Mouse (Mus musculus): ENCODE data around the gene Rhof. TPM values are rescaled to one million over a fixed set of nuclear protein-coding genes. Genes with fewer than 3 reads are reported as not detected.

Rhof gene
- polyA plus RNA-seq, 1 experiment = 9.3 TPM

DNA sequence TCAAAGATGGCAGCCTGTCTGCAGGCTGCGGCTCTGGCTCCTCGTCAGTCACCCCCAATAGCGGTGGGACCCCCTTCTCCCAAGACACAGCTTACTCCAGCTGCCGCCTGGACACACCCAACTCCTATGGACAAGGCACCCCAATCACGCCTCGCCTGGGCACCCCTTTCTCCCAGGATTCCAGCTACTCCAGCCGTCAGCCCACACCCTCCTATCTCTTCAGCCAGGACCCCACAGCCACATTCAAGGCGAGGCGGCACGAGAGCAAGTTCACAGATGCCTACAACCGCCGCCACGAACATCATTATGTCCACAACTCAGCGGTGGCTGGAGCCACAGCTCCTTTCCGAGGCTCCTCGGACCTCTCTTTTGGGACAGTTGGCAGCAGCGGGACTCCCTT, 15.1 kb upstream of the Rhof start:
- no peak for TF ChIP-seq CTCF (IDR thresholded peaks at IDR 0.05; ENCODE audit: borderline replicate concordance, extremely low read depth, insufficient read depth, insufficient read length)
- TF ChIP-seq POLR2A (IDR thresholded peaks at IDR 0.05; ENCODE audit: borderline replicate concordance, extremely low read depth, insufficient read depth, insufficient read length, poor library complexity, severe bottlenecking) = no peak

DNA sequence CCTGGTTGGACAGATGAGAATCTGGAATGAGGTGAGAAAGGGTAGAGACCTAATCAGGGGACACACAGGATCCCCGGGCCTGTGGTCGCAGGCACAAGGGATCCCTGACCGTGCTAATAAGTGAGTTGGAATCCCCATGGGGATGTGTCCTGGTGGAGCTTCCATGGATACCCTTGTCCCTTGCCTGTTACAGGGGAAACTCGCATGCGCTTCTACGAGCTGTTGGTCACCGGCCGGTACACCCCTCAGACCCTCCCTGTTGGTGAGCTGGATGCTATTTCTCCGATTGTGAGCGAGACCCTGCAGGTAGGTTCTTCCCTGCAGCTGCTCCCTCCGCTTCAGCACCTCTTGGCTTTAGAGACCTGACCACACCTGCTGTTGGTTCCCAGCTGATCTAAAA, 13.9 kb upstream of the Rhof start:
- TF ChIP-seq POLR2A (IDR thresholded peaks at IDR 0.05; ENCODE audit: borderline replicate concordance, extremely low read depth, insufficient read depth, insufficient read length, poor library complexity, severe bottlenecking) (no peak), CTCF (IDR thresholded peaks at IDR 0.05; ENCODE audit: borderline replicate concordance, extremely low read depth, insufficient read depth, insufficient read length) (no peak)

More for the DNA sequence above, 15.1 kb upstream of the Rhof start:
- DNase-seq (ENCODE audit: low read depth) = no peak

DNA sequence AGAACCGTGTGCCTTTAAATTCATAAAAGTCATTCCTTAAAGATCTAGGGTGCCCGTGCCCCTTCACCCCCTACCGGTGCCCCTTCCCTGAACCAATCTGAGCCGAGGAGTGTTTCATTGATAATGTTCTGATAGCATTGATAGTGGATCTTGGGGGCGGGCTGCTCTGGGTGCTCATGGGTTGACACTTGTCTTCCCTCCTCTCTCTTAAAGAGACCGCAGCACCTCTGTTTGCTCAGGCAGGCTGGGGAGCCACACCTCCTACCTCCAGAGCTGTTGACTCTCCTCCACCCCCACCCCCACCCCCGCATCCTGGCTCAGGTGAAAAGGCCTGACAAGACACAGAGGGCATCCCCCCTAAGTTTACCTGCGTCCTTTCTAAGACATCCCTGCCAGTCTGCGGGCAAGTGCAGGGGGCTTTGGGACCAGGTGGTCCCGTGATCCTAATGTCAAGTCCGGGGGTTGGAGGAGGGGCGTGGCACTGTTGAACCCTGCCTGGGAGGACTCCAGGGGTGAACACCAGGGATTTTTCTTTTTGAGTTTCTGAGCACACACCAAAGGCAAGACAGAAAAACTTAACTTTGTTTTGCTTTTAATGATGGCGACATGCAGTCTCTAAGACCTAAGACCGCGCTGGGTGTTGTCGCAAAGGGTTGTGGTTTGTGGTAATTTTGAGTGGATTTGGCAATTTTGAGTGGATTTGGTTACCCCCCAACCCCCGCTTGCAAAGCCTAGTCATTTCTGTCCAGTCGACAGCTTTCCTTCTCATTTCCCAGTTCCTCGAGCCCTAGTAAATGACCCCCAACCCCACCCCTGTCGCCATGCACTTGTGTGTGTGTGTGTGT, 12.5 kb upstream of the Rhof start:
- peak; percentile 23 for DNase-seq (ENCODE audit: low read depth)
- TF ChIP-seq POLR2A (IDR thresholded peaks at IDR 0.05; ENCODE audit: borderline replicate concordance, extremely low read depth, insufficient read depth, insufficient read length, poor library complexity, severe bottlenecking) (no peak), CTCF (IDR thresholded peaks at IDR 0.05; ENCODE audit: borderline replicate concordance, extremely low read depth, insufficient read depth, insufficient read length) (no peak)

More for the DNA sequence above, 13.9 kb upstream of the Rhof start:
- DNase-seq (ENCODE audit: low read depth) = no peak

DNA sequence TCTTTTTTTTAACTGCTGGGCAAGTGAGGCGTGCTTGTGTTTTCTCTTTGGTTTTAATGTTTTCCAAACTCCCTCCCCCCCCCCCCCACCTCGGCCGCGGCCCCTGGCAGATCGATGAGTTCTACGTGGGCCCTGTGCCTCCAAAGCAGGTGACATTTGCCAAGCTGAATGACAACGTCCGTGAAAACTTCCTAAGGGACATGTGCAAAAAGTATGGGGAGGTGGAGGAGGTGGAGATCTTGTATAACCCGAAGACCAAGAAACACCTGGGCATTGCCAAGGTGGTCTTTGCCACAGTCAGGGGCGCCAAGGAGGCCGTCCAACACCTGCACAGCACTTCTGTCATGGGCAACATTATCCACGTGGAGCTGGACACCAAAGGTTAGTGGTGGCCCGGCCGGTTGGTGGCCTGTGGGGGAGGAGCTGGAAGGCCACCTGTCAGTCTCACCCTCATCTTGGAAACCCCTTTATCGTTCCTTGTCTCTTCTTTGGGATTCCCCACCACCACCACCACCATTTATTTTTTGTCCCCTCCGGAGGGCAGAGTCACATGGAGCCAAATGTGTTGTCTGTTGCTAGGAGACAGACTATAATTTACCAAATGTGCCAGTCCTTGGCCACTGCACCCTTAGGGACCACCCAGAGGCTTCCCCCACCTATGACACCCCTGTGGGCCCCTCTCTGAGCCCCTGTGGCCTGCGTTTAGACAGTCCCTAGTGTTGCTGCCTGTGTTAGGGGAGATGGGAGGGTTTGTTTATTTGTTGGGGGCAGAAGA, 11.7 kb upstream of the Rhof start:
- TF ChIP-seq CTCF (IDR thresholded peaks at IDR 0.05; ENCODE audit: borderline replicate concordance, extremely low read depth, insufficient read depth, insufficient read length) (no peak), POLR2A (IDR thresholded peaks at IDR 0.05; ENCODE audit: borderline replicate concordance, extremely low read depth, insufficient read depth, insufficient read length, poor library complexity, severe bottlenecking) (no peak)
- DNase-seq (ENCODE audit: low read depth) = peak; percentile 24

DNA sequence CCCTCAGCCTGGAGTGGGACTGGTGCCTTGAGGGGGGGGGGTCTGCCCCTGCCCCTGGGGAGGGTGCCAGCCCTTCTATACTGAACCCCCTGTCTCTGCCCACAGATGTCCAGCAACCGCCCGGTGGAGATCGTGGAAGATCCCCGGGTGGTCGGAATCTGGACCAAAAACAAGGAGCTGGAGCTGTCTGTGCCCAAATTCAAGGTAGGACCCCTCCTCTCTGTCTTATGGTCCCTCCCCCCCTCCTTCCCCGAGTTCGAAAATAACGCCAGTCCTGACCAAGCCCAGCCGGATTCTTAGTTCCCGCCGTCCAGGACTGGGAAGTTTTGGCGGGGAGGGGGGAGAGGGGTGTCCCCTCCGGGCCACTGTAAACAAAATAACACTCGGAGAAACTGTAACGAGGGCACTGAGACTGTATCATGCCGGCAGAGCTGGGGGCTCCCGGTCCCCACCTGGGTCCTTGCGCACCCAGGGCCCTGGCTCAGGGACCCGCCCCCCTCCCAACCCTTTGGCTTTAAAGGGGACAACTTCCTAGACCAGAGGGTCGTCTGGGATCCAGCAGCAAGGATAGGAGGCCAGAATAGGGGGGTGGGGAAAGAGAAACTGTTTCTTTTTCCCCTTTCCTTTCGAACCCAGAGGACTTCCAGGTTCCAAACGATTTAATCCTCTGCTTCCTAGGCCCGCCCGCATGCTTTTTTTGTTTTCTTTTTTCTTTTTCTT, 10.9 kb upstream of the Rhof start:
- DNase-seq (ENCODE audit: low read depth) = peak; percentile 82
- TF ChIP-seq POLR2A (IDR thresholded peaks at IDR 0.05; ENCODE audit: borderline replicate concordance, extremely low read depth, insufficient read depth, insufficient read length, poor library complexity, severe bottlenecking) (no peak), CTCF (IDR thresholded peaks at IDR 0.05; ENCODE audit: borderline replicate concordance, extremely low read depth, insufficient read depth, insufficient read length) (no peak)

DNA sequence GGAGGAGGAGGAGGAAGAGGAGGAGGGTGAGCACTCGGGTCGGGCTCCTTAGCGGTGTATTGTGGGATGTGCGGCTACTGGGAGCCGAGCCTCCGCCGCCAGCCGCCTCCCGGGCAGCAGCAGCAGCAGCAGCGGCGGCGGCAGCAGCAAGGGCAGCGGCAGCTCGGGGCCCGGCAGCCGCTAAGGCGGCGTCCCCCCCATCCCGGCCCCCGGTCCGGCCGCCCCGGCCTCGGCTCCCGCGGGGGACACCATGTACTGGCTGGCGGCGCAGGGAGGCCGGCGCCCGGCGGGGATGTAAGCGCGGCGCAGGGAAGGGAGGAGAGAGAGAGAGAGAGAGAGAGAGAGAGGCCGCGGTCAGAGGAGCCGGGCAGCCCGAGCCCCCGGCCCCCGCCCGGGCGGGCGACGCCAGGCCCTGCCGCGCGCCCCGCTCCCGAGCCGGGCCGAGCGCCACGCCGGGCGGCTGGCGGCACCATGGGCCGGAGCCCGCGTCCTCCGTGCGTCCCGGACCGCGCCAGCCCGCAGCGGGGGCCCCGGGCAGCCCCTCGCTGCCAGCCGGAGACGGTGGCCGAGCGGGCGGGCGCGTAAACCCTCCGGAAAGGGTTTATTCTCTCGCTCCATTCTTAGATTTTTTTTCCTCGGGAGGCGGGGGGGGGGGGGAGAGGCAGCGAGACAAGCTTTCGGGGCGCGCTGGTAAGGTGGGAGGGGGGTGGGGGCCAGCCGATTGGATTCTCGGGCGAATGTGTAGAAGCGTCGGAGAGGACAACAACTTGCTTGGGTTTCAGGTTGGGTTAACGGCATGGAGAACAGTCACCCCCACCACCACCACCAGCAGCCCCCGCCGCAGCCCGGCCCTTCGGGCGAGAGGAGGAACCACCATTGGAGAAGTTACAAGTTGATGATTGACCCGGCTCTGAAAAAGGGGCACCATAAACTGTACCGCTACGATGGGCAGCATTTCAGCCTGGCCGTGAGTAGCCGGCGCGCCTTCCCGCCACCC, 10.0 kb upstream of the Rhof start, which contains the start of gene Setd1b:
TSS of gene Setd1b (plus strand) at position 33 of the 997 bp plus-strand sequence.
- TF ChIP-seq CTCF (IDR thresholded peaks at IDR 0.05; ENCODE audit: borderline replicate concordance, extremely low read depth, insufficient read depth, insufficient read length) (no peak), POLR2A (IDR thresholded peaks at IDR 0.05; ENCODE audit: borderline replicate concordance, extremely low read depth, insufficient read depth, insufficient read length, poor library complexity, severe bottlenecking) (peak; percentile 31)
- DNase-seq (ENCODE audit: low read depth) = peak; percentile 81

DNA sequence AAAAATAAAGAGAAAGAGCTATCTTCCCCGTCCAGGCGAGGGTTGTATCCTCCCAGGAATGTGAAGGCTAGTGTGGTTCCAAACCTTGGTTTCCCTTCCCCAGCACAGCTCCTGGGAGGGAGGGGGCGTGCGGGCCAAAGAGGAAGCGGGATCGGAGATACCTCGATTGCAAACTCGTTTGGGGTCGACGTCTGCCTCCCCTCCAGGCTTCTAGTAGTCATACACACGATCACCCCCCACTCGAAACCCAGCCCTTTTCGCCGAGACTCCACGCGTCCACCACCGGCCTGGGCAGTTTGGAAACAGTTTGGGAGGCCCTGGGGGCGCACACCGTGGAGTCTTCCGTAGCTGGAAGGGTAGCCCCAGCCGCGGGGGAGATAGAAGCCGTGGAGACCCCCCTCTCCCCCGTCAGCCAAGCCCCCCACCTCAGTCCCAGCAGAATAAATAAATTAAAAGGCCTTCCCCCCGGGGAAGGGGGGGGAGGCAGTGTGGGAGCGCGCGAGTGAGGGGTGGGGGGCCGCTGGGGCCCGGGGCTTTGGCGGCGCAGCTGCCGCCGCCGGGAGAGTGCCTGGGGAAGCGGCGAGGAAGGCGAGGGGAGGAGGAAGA, 9.2 kb upstream of the Rhof start:
- TF ChIP-seq CTCF (IDR thresholded peaks at IDR 0.05; ENCODE audit: borderline replicate concordance, extremely low read depth, insufficient read depth, insufficient read length) (no peak), POLR2A (IDR thresholded peaks at IDR 0.05; ENCODE audit: borderline replicate concordance, extremely low read depth, insufficient read depth, insufficient read length, poor library complexity, severe bottlenecking) (0 out of 2 replicates have a peak, but pooled peaks have one; percentile 0)
- DNase-seq (ENCODE audit: low read depth) = peak; percentile 84

DNA sequence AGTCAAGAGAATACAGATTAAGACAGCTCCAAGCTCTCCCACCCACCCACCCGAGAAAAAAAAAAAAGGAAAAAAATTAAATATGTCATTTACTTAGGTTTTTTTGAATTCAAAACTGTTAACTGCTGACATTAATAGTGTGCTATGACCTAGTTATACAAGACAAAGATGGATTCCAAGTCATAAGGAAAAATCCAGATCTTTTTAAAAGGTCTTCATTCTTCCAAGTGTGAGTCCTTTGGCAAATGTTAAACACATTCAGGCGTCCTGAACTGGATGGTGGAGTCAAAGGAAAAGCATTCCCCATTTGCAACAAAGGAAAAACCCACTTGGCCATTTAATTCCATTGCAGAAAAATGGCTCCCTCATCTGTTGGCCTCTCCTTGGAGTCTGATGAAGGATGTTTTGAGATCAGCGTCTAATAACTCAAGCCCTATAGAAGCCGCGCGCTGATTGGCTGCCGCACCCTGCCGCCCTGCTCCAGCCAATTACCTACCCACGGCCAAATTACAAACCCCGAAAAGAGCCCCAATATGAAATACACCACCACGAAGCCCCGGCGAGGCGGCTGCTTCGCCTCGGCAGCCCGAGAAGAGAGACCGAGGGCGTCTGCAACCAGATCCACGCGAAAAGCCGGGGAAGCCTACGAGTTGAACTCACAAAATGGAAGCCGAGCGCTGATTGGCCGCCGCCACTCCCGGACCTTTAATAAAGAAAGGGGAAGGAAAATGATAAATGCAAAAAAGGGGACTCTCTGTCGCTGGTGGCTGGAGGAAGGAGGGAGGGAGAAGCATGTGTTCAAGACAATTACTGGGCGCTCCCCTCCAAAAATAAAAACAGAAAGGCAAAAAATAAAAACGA, 8.4 kb upstream of the Rhof start:
- no peak for TF ChIP-seq CTCF (IDR thresholded peaks at IDR 0.05; ENCODE audit: borderline replicate concordance, extremely low read depth, insufficient read depth, insufficient read length)
- peak; percentile 71; the same call in 1 of the 2 replicates for TF ChIP-seq POLR2A (IDR thresholded peaks at IDR 0.05; ENCODE audit: borderline replicate concordance, extremely low read depth, insufficient read depth, insufficient read length, poor library complexity, severe bottlenecking)
- peak; percentile 99 for DNase-seq (ENCODE audit: low read depth)

Measured in brain, embryonic 14.5 days (tissue).